Mouse (Mus musculus) activated CD4-positive, CD25-positive, alpha-beta regulatory T cell, adult 4 months (primary cell): ENCODE measurements at regions not wholly inside any gene's neighbourhood (a gene's known extent, or its start where the extent isn't known, plus 50 kb on each side); places are given as distances from the start of the nearest gene placed in this dataset.

Source experiments
- ATAC-seq: one replicate; pipeline ENCODE4 v1.8.0; 2017

DNA sequence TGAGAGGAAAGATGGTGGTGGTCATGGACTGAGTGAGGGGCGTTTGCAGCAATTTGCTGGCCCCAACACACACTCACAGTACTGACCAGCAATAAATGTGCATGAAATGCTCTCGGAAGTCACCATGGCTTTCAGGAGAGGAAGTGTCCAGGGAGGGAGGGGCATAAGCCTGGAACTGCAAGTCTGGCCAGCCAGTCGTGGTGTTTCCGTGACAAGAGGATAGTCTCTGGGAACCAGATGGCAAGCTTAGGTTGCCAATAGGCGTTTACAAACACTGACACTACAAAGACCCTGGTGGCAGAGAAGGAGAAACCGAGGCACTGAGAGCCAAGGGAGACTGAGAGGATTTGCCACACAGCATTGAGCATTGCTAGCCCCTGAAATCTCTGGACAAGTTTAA, 132.3 kb upstream of the 1600014C23Rik start:
- ATAC-seq: no peak

DNA sequence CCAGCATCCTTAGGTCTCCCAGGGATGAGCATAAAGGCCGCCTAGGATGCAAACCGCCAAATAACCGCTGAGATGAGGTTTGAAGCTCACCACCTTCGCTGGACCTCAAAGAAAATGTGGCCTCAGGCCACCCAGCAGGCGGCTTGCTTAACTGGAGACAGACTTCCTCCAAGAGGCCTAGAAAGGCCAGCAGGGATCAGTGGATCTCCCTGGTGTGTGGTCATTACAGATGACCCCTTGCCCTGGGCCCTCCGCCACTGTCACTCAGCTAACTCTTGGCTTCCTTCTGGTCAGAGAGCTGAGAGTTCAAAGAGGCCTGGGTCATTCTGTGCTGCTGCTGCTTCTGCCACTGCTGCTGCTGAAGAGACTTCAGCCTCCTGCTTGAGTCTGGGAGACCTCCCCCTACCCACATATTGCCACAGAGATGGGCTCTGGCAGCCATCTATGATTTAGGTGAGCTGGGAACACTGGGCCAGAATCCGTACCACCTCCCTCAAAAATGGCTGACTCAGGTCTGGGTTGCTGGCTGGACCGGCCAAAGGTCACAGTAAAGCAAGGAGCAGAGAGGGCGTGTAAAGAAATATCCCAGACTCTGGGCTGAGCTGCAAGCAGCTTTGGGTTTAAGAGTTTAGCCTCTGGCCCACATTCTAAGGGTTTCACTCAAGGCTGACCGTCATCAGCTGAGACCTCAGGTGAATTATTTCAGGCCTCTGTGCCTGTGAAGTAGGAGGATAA, 130.0 kb upstream of the 1600014C23Rik start:
- ATAC-seq: no peak

DNA sequence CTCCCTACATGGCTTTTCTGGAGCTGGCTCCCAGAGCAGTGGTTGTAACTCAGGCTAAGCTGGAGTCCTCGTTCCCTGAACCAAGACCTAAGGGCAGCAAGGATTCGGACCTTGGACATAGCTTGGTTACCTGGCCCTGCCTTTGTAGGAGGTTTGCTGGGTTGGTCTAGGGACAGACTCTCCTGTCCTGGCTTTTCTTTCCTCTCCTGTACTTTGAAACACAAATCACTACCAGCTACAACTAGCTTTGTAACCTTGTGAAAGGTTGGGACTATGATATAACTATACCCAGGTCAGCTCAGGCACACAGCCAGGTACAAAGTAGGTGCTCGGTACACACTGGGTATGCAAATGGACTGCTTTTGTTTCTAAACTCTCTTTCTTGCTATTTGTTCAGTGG, 129.4 kb upstream of the 1600014C23Rik start:
- no peak for ATAC-seq

DNA sequence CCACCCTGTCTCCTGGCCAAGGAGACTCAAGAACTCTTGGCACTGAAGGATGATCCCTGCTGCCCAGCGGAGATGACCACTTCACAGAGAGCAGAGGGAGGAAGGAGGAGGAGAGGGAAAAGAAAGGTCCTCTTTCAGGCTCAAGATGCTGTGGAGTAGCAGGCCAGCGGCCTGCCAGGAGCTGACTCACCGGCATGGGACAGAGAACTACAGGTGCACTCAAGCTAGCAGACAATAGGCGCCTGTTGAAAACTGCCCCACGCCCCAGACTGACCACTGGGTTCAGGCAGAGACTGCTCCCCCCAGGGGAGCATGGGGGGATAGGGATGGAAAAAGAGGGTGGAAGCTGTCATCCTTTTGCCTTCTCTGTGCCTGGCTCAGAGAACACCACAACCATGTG, 125.8 kb upstream of the 1600014C23Rik start:
- ATAC-seq: no peak

GRCm38 (mm10) chr17:45853931-45854653, 120.4 kb upstream of the 1600014C23Rik start:
- ATAC-seq: no peak

GRCm38 (mm10) chr17:45852402-45852801, 118.8 kb upstream of the 1600014C23Rik start:
- no peak for ATAC-seq

GRCm38 (mm10) chr17:45851723-45852396, 118.2 kb upstream of the 1600014C23Rik start:
- ATAC-seq: no peak

DNA sequence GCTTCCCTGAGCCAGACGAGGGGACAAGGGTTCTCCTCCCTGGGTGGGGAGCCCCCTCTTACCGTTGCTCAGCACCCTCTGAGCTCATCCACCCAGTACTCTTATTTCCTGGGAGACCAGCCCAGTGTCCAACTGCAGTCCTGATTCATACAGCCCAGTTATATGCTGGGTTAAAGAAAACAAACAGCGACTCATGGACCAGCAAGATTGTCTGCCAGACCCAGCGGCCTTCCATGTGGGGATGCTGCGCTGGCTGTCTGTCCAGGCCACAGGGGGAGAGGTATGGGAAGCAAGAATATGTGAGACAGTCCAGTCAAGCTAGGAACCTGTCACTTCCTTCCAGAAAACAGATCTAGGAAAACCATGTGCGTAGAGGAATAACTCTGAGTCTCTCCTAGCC, 117.3 kb upstream of the 1600014C23Rik start:
- no peak for ATAC-seq

DNA sequence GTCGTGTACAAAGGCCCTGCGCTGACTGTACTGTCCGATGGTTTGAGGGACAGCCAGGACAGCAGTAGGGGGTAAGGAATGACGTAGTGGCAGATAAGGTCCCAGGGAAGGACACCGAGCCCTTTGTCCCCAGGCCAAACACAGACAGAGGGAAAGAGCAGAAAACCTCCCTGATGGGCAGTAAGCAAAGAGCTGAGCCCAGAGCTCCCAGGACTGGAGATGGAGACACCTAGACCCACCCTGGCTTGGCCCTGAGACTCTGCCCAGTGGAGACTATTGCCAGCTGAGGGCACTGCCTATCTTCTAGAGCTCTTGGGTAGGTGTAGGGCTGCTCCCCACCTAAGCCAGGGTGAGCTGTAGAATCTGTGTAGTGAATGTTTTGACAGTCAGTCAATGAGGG, 116.5 kb upstream of the 1600014C23Rik start:
- no peak for ATAC-seq

DNA sequence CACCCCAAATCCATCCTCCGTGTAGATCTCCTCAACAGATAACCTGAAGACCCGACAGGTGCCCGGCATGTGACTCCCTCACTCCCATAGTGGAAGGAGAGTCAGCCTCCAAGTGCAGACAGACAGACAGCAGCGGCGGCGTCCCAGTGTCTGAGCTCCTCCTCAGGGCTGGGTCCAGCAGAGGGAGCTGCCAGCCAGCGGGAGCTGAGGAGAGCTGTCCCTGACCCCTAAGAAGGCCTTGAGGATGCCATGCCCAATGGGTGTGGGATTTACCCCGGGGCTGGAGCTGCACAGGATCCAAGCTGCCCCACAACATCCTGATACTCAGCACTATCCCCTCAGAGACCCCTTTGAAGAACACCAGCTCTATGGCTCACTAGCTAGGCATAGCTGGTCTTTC, 115.0 kb upstream of the 1600014C23Rik start:
- ATAC-seq: no peak

- no peak for ATAC-seq
Measured at GRCm38 (mm10) chr17:45847701-45848378, 114.2 kb upstream of the 1600014C23Rik start.

- ATAC-seq: no peak
Measured at GRCm38 (mm10) chr17:45845832-45846231, 112.2 kb upstream of the 1600014C23Rik start.

- ATAC-seq: no peak
Measured at GRCm38 (mm10) chr17:45836731-45837130, 103.1 kb upstream of the 1600014C23Rik start.

DNA sequence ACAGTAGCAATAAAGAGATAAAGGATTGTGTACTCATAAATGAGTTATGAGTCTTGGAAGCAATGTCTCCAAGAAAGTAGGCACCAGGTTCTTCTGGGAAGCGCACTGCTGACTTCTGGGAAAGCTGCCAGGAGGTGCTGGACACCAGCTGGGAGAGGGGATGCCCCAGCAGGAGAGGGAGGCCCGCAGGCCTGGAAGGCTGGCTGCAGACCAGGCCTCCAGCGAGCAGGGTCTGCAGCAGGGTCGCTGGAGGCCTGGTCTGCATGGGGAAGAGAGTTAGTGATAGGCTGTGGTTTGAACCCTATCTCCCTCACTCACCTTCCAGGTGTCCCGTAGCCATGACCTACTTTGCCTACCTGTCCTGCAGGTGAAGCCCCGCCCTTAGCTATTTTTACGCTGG, 102.6 kb upstream of the 1600014C23Rik start:
- ATAC-seq: no peak

GRCm38 (mm10) chr17:45834518-45835071, 101.0 kb upstream of the 1600014C23Rik start:
- ATAC-seq: no peak

DNA sequence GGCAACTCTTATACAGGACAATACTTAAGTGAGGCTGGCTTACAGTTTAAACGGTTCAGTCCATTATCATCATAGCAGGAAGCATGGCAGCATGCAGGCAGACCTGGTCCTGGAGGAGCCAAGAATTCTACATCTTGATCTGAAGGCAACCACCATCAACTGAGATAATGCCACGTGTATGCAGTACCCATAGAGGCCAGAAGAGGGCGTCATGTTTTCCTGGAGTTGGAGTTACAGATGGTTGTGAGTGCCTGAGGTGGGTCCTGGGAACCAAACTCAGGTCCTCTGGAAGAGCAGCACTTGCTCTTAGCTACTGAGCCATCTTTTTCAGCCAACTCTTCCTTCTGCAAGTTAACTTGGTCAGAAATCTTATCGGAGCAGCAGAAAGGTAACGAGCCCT, 96.7 kb upstream of the 1600014C23Rik start:
- ATAC-seq: no peak

DNA sequence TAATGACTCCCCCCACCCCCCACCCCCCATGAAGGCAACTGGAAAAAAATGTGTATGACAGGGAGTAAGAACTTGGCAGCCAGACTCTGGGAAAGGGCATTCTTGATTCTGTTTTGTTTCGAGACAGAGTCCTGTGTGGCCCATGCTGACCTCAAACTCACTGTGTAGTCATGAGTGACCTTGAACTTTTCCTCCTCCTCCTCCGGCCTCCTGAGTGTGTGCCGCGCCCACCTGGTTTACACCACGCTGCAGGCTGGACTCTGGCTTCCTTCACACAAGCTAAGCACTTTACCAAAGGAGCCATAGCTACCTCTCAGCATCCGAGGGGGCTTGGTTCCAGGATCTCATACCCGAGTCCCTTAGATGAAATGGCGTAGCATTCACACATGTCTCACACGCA, 95.9 kb upstream of the 1600014C23Rik start:
- no peak for ATAC-seq

DNA sequence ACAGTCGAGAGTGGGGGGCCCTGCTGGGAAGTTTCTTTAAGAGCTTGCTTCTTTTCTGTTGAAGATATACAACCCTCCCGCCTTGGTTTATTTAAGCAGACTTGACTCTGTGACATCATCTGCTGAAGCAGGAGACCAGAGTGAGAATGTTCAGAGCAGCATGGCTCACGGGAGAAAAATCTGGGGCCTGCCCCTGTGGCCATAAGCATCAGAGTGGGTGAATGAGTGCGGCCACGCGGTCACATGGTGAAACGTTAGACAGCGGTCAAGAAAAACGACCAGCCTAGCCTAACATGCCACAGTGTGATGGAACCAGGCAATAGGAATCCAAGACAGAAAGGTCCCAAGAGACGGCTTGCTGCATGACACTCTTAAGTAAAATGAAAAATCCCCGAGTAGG, 95.2 kb upstream of the 1600014C23Rik start:
- no peak for ATAC-seq

DNA sequence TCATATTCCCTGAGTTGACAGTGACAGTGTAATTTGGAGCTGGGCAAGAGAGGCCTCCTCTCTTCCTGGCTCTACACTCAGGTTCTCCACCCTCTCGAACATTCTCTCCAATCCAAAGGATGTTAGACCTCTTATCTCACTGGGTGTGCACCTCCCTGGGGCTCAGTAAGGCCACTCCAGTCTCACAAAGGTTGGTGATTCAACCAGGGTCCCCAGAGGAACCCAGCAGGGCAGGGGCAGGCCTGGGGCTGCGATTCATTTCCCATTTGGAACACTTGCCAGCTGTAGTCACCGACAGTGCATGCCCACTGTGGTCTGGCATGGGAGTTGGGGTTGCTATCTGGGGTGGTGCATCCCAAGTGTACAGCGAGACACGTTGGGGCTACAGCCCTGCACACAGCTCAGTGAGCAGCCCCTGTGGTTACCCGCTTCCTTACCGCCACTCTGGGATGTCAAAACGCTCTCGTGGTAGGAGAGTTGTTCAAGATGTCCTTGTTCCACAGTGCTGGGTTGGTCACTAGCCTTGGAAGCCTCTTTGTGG, 94.7 kb upstream of the 1600014C23Rik start:
- no peak for ATAC-seq

DNA sequence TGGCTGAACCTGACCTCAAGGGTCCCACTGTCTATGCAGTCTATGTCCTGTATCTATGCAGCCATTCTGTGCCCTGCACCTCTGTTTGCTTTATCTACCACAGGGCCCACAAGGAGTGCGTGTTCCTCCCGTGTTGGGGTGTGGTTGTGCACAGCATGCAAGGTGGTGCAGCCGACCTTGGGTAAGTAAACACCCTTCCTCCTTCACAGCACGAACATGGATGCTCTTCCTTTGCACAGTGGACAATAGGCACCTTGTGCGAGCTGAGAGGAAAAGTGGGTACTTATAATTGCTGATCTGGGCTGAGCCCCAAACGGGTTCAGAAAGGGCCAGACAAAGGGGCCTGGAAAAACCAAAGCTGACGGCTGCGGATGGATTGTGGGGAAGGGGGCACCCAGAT, 91.3 kb upstream of the 1600014C23Rik start:
- no peak for ATAC-seq

- no peak for ATAC-seq
Measured at GRCm38 (mm10) chr17:45823501-45823900, 89.9 kb upstream of the 1600014C23Rik start.

- ATAC-seq: no peak
Measured at GRCm38 (mm10) chr17:45822427-45822826, 88.8 kb upstream of the 1600014C23Rik start.

DNA sequence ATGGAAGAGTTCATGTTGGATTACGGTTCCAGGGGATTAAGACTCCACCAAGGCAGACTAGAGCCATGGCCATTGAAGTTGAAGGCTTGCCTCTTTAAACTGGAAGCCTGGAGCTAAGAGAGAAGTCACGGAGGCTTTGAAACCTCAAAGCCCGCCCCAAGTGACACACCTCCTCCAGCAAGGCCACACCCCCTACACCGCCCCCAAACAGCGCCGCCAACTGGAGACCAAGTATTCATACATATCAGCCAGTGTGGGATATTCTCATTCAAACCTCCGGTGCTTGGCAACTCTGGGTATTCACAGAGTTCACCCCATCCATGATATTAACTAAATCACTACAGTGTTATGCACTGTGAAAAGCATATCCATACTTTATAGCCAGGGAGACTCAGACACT, 87.7 kb upstream of the 1600014C23Rik start:
- ATAC-seq: no peak
